Mouse (Mus musculus): ENCODE data around the gene Gamt.
"Not testable (repeated sequence)": the region's sequence is repeated elsewhere in the genome, so short reads cannot be mapped to it uniquely, and the experiment has no call there.

DNA sequence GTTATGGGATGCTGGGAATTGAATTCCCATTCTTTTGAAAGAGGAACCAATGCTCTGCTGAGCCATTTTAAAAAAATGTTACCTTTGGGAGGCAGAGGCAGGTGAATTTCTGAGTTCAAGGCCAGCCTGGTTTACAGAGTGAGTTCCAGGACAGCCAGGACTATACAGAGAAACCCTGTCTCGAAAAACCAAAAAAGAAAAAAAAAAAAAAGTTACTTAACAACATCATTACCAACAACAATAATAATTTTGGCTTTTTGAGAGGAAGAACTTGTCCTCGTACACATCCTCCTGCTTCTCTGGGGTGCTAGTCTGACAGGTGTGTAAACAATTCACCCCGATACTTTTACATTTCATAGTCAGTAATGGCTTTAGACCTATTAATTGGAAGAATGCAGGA lies 12.4 kb downstream of the Gamt start:
- TF ChIP-seq CTCF (IDR thresholded peaks at IDR 0.05; ENCODE audit: borderline replicate concordance, extremely low read depth, insufficient read depth, insufficient read length); POLR2A (IDR thresholded peaks at IDR 0.05; ENCODE audit: borderline replicate concordance, extremely low read depth, insufficient read depth, insufficient read length, poor library complexity, severe bottlenecking): not testable (repeated sequence)

Measured in brain, embryonic 14.5 days (tissue).